Mouse (Mus musculus): ENCODE measurements around the gene Erc1.

DNA sequence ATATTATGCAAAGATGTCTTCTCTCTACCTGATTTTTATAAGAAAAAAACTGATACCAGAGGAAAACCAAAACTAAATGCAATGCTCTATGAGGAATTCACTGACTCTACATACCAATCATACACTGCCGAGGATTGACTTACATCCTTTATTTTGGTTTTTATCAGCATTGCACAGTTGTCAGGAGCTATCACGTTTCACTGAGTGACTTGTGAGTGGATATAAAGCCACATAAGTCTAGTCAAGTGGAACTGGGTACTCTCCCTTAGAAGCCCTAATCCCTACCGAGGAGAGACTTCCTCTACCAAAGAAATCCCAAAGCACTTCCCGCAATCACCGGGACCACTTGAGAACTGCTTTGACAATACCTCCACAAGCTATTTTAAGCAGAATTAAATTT, 90.2 kb downstream of the Erc1 start:
- TF ChIP-seq CTCF (conservative IDR thresholded peaks at IDR 0.05; ENCODE audit: low read length) (no peak), NANOG (IDR thresholded peaks at IDR 0.05; ENCODE audit: borderline replicate concordance, low read length) (no peak), POU5F1 (IDR thresholded peaks at IDR 0.05; ENCODE audit: borderline replicate concordance, low read length) (no peak)
